Mouse (Mus musculus): ENCODE results near the gene Sp100.

- no peak for TF ChIP-seq CTCF (IDR thresholded peaks at IDR 0.05)
- TF ChIP-seq EP300 (IDR thresholded peaks at IDR 0.05), result peak; percentile 83
These were observed 53.7 kb downstream of the Sp100 start for GRCm38 (mm10) chr1:85703245-85704186.
